Mouse (Mus musculus) hindbrain, embryonic 13.5 days (tissue): Measurements from ENCODE around the gene Nhsl1. TPM values are rescaled to one million over a fixed set of nuclear protein-coding genes. Genes with fewer than 3 reads are reported as not detected.

ENCODE experiments used
- ATAC-seq: fragments of 200-750 bp; cut with Nextera tagmentation; 2 replicates; pipeline ENCODE4 v1.8.0; 2017; ENCODE audit warnings: moderate TSS enrichment; ENCODE audit not compliant: low FRiP score
- H3K27ac ChIP-seq: fragments of 300-500 bp; sonication (generic); 2 replicates; pipeline ENCODE4 v1.5.1; 2015; ENCODE audit warnings: inconsistent platforms, mild to moderate bottlenecking, moderate library complexity
- H3K27me3 ChIP-seq: fragments of 300-500 bp; sonication (generic); 2 replicates; pipeline ENCODE4 v1.6.1; 2015; ENCODE audit warnings: mild to moderate bottlenecking, inconsistent platforms
- H3K36me3 ChIP-seq: fragments of 300-500 bp; sonication (generic); 2 replicates; pipeline ENCODE4 v1.6.1; 2015; ENCODE audit warnings: mild to moderate bottlenecking, inconsistent platforms
- H3K4me1 ChIP-seq: fragments of 300-500 bp; sonication (generic); replicated peaks from 2 replicates; pipeline ENCODE4 v1.6.1; 2015; ENCODE audit warnings: inconsistent platforms
- H3K4me2 ChIP-seq: fragments of 300-500 bp; sonication (generic); 2 replicates; pipeline ENCODE4 v1.6.1; 2015; ENCODE audit warnings: inconsistent platforms, mild to moderate bottlenecking, moderate library complexity
- H3K4me3 ChIP-seq: fragments of 300-500 bp; sonication (generic); 2 replicates; pipeline ENCODE4 v1.5.1; 2015; ENCODE audit warnings: mild to moderate bottlenecking, inconsistent platforms
- H3K9ac ChIP-seq: fragments of 300-500 bp; sonication (generic); 2 replicates; pipeline ENCODE4 v1.6.1; 2015; ENCODE audit warnings: mild to moderate bottlenecking, inconsistent platforms
- H3K9me3 ChIP-seq: fragments of 300-500 bp; sonication (generic); 2 replicates; pipeline ENCODE4 v1.6.1; 2016; ENCODE audit warnings: inconsistent platforms
- WGBS: fragments of 180-500 bp; shearing (Covaris S2); methylation state at CpG from one replicate; pipeline ENCODE4 v1.1.7; 2015; 5-methylcytosine and 5-hydroxymethylcytosine counted together
- polyA plus RNA-seq: library from polyadenylated mRNA; unstranded; fragments of >200 nt; fragmentation: Nextera tagmentation; extraction: Ambion mirVana; gene quantifications from 2 replicates; pipeline ENCODE4 v1.2.1, GENCODE M21; 2015

Gene Nhsl1
- polyA plus RNA-seq, 1 experiment from 2014 or later = 20.7 TPM

- 26% methylated on average over 8 of the region's 8 CpGs for WGBS
- H3K4me3 ChIP-seq = no peak overlapping the region
- H3K9me3 ChIP-seq = no peaks in the 10 kb centered on the region
- H3K9ac ChIP-seq = no peak overlapping the region
- peak overlapping the region; percentile 52 for H3K27ac ChIP-seq
- H3K36me3 ChIP-seq = no peaks in the 10 kb centered on the region
- no peak overlapping the region for H3K4me2 ChIP-seq
- no peaks in the 10 kb centered on the region for H3K27me3 ChIP-seq
- peaks cover 60% of the 10 kb centered on the region for H3K4me1 ChIP-seq
- ATAC-seq = 0 out of 2 replicates have a peak, but pooled peaks have one; percentile 22
Measured at GRCm38 (mm10) chr10:18457808-18458475, 139.2 kb downstream of the Nhsl1 start.

GRCm38 (mm10) chr10:18461336-18461735 lies 142.6 kb downstream of the Nhsl1 start:
- H3K27me3 ChIP-seq = no peaks in the 10 kb centered on the region
- peaks cover 55% of the 10 kb centered on the region for H3K4me1 ChIP-seq
- no peak overlapping the region for H3K9ac ChIP-seq
- no peaks in the 10 kb centered on the region for H3K9me3 ChIP-seq
- WGBS = 84% methylated on average over 13 of the region's 13 CpGs
- no peak overlapping the region for H3K4me2 ChIP-seq
- H3K4me3 ChIP-seq = no peak overlapping the region
- no peak for ATAC-seq
- no peaks in the 10 kb centered on the region for H3K36me3 ChIP-seq
- no peak overlapping the region for H3K27ac ChIP-seq

- no peaks in the 10 kb centered on the region for H3K27me3 ChIP-seq
- H3K27ac ChIP-seq = peak overlapping the region; percentile 19; the same call in 1 of the 2 replicates
- peaks cover 45% of the 10 kb centered on the region for H3K4me1 ChIP-seq
- H3K9me3 ChIP-seq = no peaks in the 10 kb centered on the region
- no peak overlapping the region for H3K4me3 ChIP-seq
- peak overlapping the region; percentile 49; the same call in 1 of the 2 replicates for H3K9ac ChIP-seq
- peak; percentile 50; the same call in 1 of the 2 replicates for ATAC-seq
- H3K4me2 ChIP-seq = peak overlapping the region; percentile 35
- H3K36me3 ChIP-seq = no peaks in the 10 kb centered on the region
- WGBS = 33% methylated on average over 23 of the region's 23 CpGs
Measured at GRCm38 (mm10) chr10:18463071-18463841, 144.5 kb downstream of the Nhsl1 start.

GRCm38 (mm10) chr10:18468396-18468795 lies 149.6 kb downstream of the Nhsl1 start:
- H3K9me3 ChIP-seq = no peaks in the 10 kb centered on the region
- 0 out of 2 replicates have a peak overlapping the region, but pooled peaks have one; percentile 63 for H3K4me2 ChIP-seq
- no peak for ATAC-seq
- peaks cover 59% of the 10 kb centered on the region for H3K4me1 ChIP-seq
- peak overlapping the region; percentile 96 for H3K27ac ChIP-seq
- H3K27me3 ChIP-seq = no peaks in the 10 kb centered on the region
- H3K4me3 ChIP-seq = no peak overlapping the region
- WGBS = 31% methylated on average over 4 of the region's 4 CpGs
- H3K9ac ChIP-seq = no peak overlapping the region
- peaks cover 6% of the 10 kb centered on the region for H3K36me3 ChIP-seq

- peak overlapping the region; percentile 77 for H3K9ac ChIP-seq
- peak overlapping the region; percentile 43 for H3K4me3 ChIP-seq
- under 1% methylated on average over 17 of the region's 17 CpGs for WGBS
- H3K4me1 ChIP-seq = peaks cover 59% of the 10 kb centered on the region
- H3K9me3 ChIP-seq = no peaks in the 10 kb centered on the region
- H3K27ac ChIP-seq = peak overlapping the region; percentile 96
- H3K27me3 ChIP-seq = no peaks in the 10 kb centered on the region
- ATAC-seq = peak; percentile 77
- H3K36me3 ChIP-seq = peaks cover 10% of the 10 kb centered on the region
- H3K4me2 ChIP-seq = peak overlapping the region; percentile 63
Measured at GRCm38 (mm10) chr10:18469279-18470135, 150.7 kb downstream of the Nhsl1 start.

- Histone ChIP-seq H3K4me3 (peak overlapping the region; percentile 43), H3K9me3 (no peaks in the 10 kb centered on the region), H3K27ac (peak overlapping the region; percentile 96), H3K36me3 (peaks cover 10% of the 10 kb centered on the region), H3K27me3 (no peaks in the 10 kb centered on the region), H3K4me1 (peaks cover 65% of the 10 kb centered on the region), H3K9ac (peak overlapping the region; percentile 77), H3K4me2 (peak overlapping the region; percentile 63)
- peak; percentile 57 for ATAC-seq
- 10% methylated on average over 20 of the region's 20 CpGs for WGBS
Measured at GRCm38 (mm10) chr10:18470351-18471060, 151.7 kb downstream of the Nhsl1 start.

GRCm38 (mm10) chr10:18471648-18472047 lies 152.9 kb downstream of the Nhsl1 start:
- Histone ChIP-seq H3K9me3 (no peaks in the 10 kb centered on the region), H3K9ac (peak overlapping the region; percentile 77), H3K27ac (peak overlapping the region; percentile 96)

GRCm38 (mm10) chr10:18475126-18475525 lies 156.3 kb downstream of the Nhsl1 start:
- no peak overlapping the region for H3K9ac ChIP-seq
- H3K27me3 ChIP-seq = no peaks in the 10 kb centered on the region
- peak overlapping the region; percentile 36 for H3K27ac ChIP-seq
- H3K9me3 ChIP-seq = no peaks in the 10 kb centered on the region
- H3K4me1 ChIP-seq = peaks cover 45% of the 10 kb centered on the region
- WGBS = 47% methylated on average over 6 of the region's 6 CpGs
- peaks cover 16% of the 10 kb centered on the region for H3K36me3 ChIP-seq
- ATAC-seq = no peak
- H3K4me2 ChIP-seq = no peak overlapping the region
- H3K4me3 ChIP-seq = no peak overlapping the region

More at GRCm38 (mm10) chr10:18471648-18472047, 152.9 kb downstream of the Nhsl1 start:
- H3K27me3 ChIP-seq = no peaks in the 10 kb centered on the region
- H3K4me3 ChIP-seq = peak overlapping the region; percentile 43
- H3K4me2 ChIP-seq = peak overlapping the region; percentile 63
- peaks cover 10% of the 10 kb centered on the region for H3K36me3 ChIP-seq
- WGBS = 64% methylated on average over 5 of the region's 5 CpGs
- no peak for ATAC-seq
- peaks cover 68% of the 10 kb centered on the region for H3K4me1 ChIP-seq

- no peak for ATAC-seq
- Histone ChIP-seq H3K4me2 (no peak overlapping the region), H3K36me3 (peaks cover 10% of the 10 kb centered on the region), H3K9ac (no peak overlapping the region), H3K9me3 (no peaks in the 10 kb centered on the region), H3K27me3 (no peaks in the 10 kb centered on the region), H3K4me1 (peaks cover 33% of the 10 kb centered on the region), H3K27ac (no peak overlapping the region), H3K4me3 (no peak overlapping the region)
- 92% methylated on average over 4 of the region's 4 CpGs for WGBS
Measured at GRCm38 (mm10) chr10:18478294-18478693, 159.5 kb downstream of the Nhsl1 start.

- no peak for ATAC-seq
- H3K9me3 ChIP-seq = no peaks in the 10 kb centered on the region
- H3K27me3 ChIP-seq = no peaks in the 10 kb centered on the region
- H3K4me2 ChIP-seq = no peak overlapping the region
- no peak overlapping the region for H3K4me3 ChIP-seq
- no peak overlapping the region for H3K27ac ChIP-seq
- WGBS = 85% methylated on average over 3 of the region's 3 CpGs
- peaks cover 34% of the 10 kb centered on the region for H3K4me1 ChIP-seq
- peaks cover 5% of the 10 kb centered on the region for H3K36me3 ChIP-seq
- no peak overlapping the region for H3K9ac ChIP-seq
Measured at GRCm38 (mm10) chr10:18479285-18479684, 160.5 kb downstream of the Nhsl1 start.

- peaks cover 27% of the 10 kb centered on the region for H3K4me1 ChIP-seq
- WGBS = 88% methylated on average over 10 of the region's 10 CpGs
- no peak overlapping the region for H3K9ac ChIP-seq
- H3K4me3 ChIP-seq = no peak overlapping the region
- H3K4me2 ChIP-seq = no peak overlapping the region
- no peak for ATAC-seq
- H3K9me3 ChIP-seq = no peaks in the 10 kb centered on the region
- H3K27ac ChIP-seq = no peak overlapping the region
- peaks cover 5% of the 10 kb centered on the region for H3K36me3 ChIP-seq
- H3K27me3 ChIP-seq = no peaks in the 10 kb centered on the region
Measured at GRCm38 (mm10) chr10:18480836-18481235, 162.1 kb downstream of the Nhsl1 start.
